Mouse (Mus musculus): ENCODE results near the gene Hist1h2be. TPM values are rescaled to one million over a fixed set of nuclear protein-coding genes. Genes with fewer than 3 reads are reported as not detected.

Hist1h2be gene
- polyA plus RNA-seq, 1 experiment from 2014 or later = 4.4 TPM

DNA sequence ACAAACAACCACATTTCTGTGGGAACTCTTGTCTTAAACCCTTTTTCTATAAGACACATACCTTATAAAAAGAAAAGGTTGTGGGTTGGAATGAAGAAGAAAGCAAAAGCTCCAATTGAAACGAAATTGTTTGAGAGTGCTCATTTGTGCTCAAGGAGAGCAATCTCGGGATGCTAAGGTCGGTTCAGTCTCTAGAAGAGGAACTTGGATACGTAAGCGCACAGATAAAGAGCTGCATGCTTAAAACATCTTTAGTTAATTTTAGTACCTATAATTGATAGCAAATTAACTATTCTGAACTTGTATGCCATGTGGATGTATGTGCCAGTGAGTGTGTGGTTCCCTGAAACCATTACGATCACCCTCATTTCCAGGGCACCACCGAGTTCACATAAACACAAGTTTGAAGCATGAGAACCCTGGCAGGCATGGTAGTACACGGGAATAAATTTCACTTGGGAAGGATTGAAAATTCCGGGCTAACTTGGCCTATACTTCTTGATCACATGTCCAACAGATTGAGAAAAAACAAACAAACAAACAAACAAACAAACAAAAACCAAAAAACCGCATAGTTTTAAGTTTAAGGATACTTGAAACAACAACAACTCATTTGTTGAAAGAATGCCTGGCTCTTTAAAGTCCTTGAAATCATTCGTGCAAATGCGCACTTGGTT lies 730 bp downstream of the Hist1h2be start:
- Histone ChIP-seq H3K27ac (ENCODE audit: low read depth, low read length) (peak overlapping the region; percentile 100), H3K4me2 (peak overlapping the region; percentile 96), H3K4me1 (replicated peaks; ENCODE audit: control insufficient read depth, insufficient read depth, low read length) (peaks cover 11% of the 10 kb centered on the region; the same call in 1 of the 2 replicates), H3K27me3 (replicated peaks; ENCODE audit: control insufficient read depth, insufficient read depth, low read length) (no peaks in the 10 kb centered on the region), H3K9ac (ENCODE audit: low read depth, low read length) (peak overlapping the region; percentile 98), H3K36me3 (ENCODE audit: control insufficient read depth, insufficient read depth, low read length) (no peaks in the 10 kb centered on the region), H3K4me3 (ENCODE audit: low read depth, low read length) (peak overlapping the region; percentile 68), H3K9me3 (ENCODE audit: control insufficient read depth, low read length) (no peaks in the 10 kb centered on the region)
- ATAC-seq (replicated peaks; ENCODE audit: low FRiP score) (no peak), DNase-seq (ENCODE audit: low spot score) (no peak)
- 41% methylated on average over 12 of the region's 12 CpGs for WGBS

DNA sequence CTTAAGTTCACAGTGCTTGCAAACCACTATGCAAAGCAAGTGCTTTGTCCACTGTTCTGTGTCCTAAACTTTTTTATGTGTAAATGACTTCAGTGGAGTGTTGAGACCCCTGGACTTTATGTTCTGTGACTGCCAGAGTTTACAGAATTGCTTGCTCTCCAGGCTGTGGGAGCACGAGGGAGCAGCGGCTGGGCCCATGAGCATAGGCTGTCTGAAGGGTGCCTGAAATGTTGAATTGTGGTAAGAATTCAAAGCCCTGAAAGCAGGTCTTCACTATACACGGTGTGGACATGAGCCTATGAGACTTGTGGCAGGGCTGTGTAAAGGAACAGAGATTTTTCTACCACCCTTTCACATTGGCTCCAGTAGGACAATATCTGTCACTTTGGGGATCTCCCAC lies 9.3 kb downstream of the Hist1h2be start:
- Histone ChIP-seq H3K36me3 (ENCODE audit: control insufficient read depth, insufficient read depth, low read length) (0 out of 2 replicates have a peak, but pooled peaks cover 3% of the 10 kb centered on the region), H3K9me3 (ENCODE audit: control insufficient read depth, low read length) (no peaks in the 10 kb centered on the region), H3K4me3 (ENCODE audit: low read depth, low read length) (no peak overlapping the region), H3K27me3 (replicated peaks; ENCODE audit: control insufficient read depth, insufficient read depth, low read length) (no peaks in the 10 kb centered on the region), H3K27ac (ENCODE audit: low read depth, low read length) (no peak overlapping the region), H3K4me2 (no peak overlapping the region), H3K4me1 (replicated peaks; ENCODE audit: control insufficient read depth, insufficient read depth, low read length) (peaks cover 8% of the 10 kb centered on the region; the same call in 1 of the 2 replicates), H3K9ac (ENCODE audit: low read depth, low read length) (no peak overlapping the region)
- ATAC-seq (replicated peaks; ENCODE audit: low FRiP score) (no peak), DNase-seq (ENCODE audit: low spot score) (no peak)
- WGBS = 83% methylated on average over 3 of the region's 3 CpGs

DNA sequence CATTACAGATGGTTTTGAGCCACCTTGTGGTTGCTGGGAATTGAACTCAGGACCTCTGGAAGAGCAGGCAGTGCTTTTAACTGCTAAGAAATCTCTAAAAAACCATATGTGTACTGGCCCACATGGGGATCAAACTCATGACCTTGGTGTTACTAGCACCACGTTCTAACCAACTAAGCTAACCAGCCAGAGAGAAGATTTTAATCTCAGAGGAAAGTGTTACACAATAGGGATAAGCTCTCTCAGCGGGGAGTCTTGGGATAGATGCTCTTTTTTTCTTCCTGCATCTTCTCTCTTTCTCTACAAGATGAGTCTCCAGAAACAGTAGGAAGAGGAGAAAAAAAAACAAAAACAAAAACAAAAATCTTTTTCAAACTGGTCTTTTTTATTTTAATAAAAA lies 10.5 kb downstream of the Hist1h2be start:
- no peak overlapping the region for H3K27ac ChIP-seq (ENCODE audit: low read depth, low read length)
- peaks cover 8% of the 10 kb centered on the region; the same call in 1 of the 2 replicates for H3K4me1 ChIP-seq (replicated peaks; ENCODE audit: control insufficient read depth, insufficient read depth, low read length)
- DNase-seq (ENCODE audit: low spot score) (no peak), ATAC-seq (replicated peaks; ENCODE audit: low FRiP score) (no peak)
- 0 out of 2 replicates have a peak, but pooled peaks cover 3% of the 10 kb centered on the region for H3K36me3 ChIP-seq (ENCODE audit: control insufficient read depth, insufficient read depth, low read length)
- H3K9ac ChIP-seq (ENCODE audit: low read depth, low read length) = no peak overlapping the region
- H3K9me3 ChIP-seq (ENCODE audit: control insufficient read depth, low read length) = no peaks in the 10 kb centered on the region
- no peaks in the 10 kb centered on the region for H3K27me3 ChIP-seq (replicated peaks; ENCODE audit: control insufficient read depth, insufficient read depth, low read length)
- no peak overlapping the region for H3K4me3 ChIP-seq (ENCODE audit: low read depth, low read length)
- no peak overlapping the region for H3K4me2 ChIP-seq
- 61% methylated on average over 2 of the region's 2 CpGs for whole genome bisulfite sequencing

DNA sequence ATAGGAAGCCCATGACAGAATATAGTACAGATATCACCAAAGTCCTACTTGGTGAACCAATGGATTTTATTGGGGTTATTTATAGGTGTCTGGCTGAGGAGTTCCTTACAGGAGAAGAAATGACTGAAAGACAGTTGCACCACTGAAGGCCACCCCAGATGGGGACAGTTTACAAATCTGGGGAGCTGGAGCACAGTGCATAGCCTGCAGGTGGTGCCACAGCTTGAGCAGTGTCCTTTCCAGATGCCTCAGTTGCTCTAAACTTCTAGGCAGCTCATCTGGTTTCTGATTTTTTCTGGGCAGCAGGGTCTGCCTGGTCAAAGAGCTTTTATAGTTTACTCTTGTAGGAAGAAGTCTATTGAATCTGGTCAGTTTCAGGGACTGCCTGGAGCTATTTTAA lies 11.1 kb downstream of the Hist1h2be start:
- Histone ChIP-seq H3K4me2 (no peak overlapping the region), H3K36me3 (ENCODE audit: control insufficient read depth, insufficient read depth, low read length) (0 out of 2 replicates have a peak, but pooled peaks cover 3% of the 10 kb centered on the region), H3K9ac (ENCODE audit: low read depth, low read length) (no peak overlapping the region), H3K9me3 (ENCODE audit: control insufficient read depth, low read length) (no peaks in the 10 kb centered on the region), H3K4me1 (replicated peaks; ENCODE audit: control insufficient read depth, insufficient read depth, low read length) (peaks cover 8% of the 10 kb centered on the region; the same call in 1 of the 2 replicates), H3K27ac (ENCODE audit: low read depth, low read length) (0 out of 2 replicates have a peak overlapping the region, but pooled peaks have one; percentile 41), H3K4me3 (ENCODE audit: low read depth, low read length) (no peak overlapping the region), H3K27me3 (replicated peaks; ENCODE audit: control insufficient read depth, insufficient read depth, low read length) (no peaks in the 10 kb centered on the region)
- ATAC-seq (replicated peaks; ENCODE audit: low FRiP score) = no peak
- no peak for DNase-seq (ENCODE audit: low spot score)

DNA sequence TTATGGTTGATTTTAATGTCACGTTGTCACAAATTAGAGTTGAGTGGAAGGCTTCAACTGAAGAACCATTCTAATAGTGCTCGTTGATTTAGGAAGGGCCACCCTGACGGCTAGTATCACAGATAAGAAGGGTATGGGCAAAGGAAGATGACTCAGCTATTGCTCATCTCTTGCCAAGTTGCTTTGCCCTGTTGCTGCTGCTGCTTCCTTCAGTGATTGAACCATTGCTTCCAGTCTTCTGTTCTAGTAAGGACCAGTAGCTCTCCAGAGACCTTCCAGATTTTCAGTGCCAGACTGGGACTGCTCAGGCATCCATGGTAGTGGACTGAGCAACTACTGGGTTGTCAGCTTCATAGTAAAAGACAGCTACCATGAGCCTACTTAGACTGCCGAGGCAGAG lies 11.7 kb downstream of the Hist1h2be start:
- Histone ChIP-seq H3K4me2 (no peak overlapping the region), H3K27ac (ENCODE audit: low read depth, low read length) (no peak overlapping the region), H3K4me3 (ENCODE audit: low read depth, low read length) (no peak overlapping the region), H3K9me3 (ENCODE audit: control insufficient read depth, low read length) (no peaks in the 10 kb centered on the region), H3K27me3 (replicated peaks; ENCODE audit: control insufficient read depth, insufficient read depth, low read length) (no peaks in the 10 kb centered on the region), H3K36me3 (ENCODE audit: control insufficient read depth, insufficient read depth, low read length) (0 out of 2 replicates have a peak, but pooled peaks cover 3% of the 10 kb centered on the region), H3K9ac (ENCODE audit: low read depth, low read length) (no peak overlapping the region), H3K4me1 (replicated peaks; ENCODE audit: control insufficient read depth, insufficient read depth, low read length) (peaks cover 8% of the 10 kb centered on the region; the same call in 1 of the 2 replicates)
- DNase-seq (ENCODE audit: low spot score) = no peak
- peak; percentile 73 for ATAC-seq (replicated peaks; ENCODE audit: low FRiP score)
- WGBS = 49% methylated on average over 4 of the region's 4 CpGs

DNA sequence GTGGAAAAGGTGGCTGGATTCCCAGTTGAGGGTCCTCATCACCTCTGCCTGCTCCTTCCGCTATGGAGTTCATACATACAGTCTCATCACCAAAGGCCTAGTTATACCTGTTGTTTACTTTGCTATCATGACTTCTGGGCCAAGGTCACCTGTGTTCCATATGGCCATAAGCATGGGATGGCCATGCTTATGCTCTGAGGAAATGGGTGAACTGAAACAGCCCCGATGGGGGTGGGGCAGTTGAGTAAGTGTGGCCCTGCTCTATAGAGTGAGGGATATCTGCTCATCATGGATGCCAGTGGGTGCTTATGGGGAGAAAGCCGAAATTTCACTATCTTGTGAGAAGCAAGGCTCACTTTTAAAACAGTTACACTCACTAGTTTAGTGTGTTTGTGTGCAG lies 15.9 kb downstream of the Hist1h2be start:
- 83% methylated on average over 3 of the region's 3 CpGs for WGBS
- DNase-seq (ENCODE audit: low spot score) (no peak), ATAC-seq (replicated peaks; ENCODE audit: low FRiP score) (no peak)
- Histone ChIP-seq H3K4me3 (ENCODE audit: low read depth, low read length) (no peak overlapping the region), H3K27me3 (replicated peaks; ENCODE audit: control insufficient read depth, insufficient read depth, low read length) (no peaks in the 10 kb centered on the region), H3K9ac (ENCODE audit: low read depth, low read length) (no peak overlapping the region), H3K9me3 (ENCODE audit: control insufficient read depth, low read length) (no peaks in the 10 kb centered on the region), H3K36me3 (ENCODE audit: control insufficient read depth, insufficient read depth, low read length) (no peaks in the 10 kb centered on the region), H3K27ac (ENCODE audit: low read depth, low read length) (no peak overlapping the region), H3K4me1 (replicated peaks; ENCODE audit: control insufficient read depth, insufficient read depth, low read length) (peaks cover 7% of the 10 kb centered on the region; the same call in 1 of the 2 replicates), H3K4me2 (no peak overlapping the region)

DNA sequence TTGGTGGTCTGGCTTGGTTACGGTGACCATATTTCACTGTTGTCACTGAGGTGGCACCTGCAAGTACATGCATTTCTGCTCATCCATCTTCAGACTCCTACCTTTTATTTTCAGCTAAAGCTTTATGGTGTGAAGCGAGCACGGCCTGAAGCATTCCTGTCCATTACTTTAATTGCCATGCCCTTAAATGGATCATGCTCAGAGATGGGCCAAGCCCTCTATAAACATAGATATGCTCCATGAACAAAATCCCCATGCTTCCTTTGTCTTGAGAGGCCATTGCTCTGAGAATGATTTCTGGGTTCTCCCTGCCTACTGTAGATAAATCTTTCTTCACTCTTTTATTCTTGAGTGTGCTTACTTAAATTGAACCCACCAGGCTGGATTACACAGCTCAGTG lies 16.5 kb downstream of the Hist1h2be start:
- no peaks in the 10 kb centered on the region for H3K36me3 ChIP-seq (ENCODE audit: control insufficient read depth, insufficient read depth, low read length)
- ATAC-seq (replicated peaks; ENCODE audit: low FRiP score) = no peak
- no peaks in the 10 kb centered on the region for H3K9me3 ChIP-seq (ENCODE audit: control insufficient read depth, low read length)
- H3K9ac ChIP-seq (ENCODE audit: low read depth, low read length) = no peak overlapping the region
- no peak overlapping the region for H3K4me3 ChIP-seq (ENCODE audit: low read depth, low read length)
- WGBS = 86% methylated on average over 3 of the region's 3 CpGs
- no peaks in the 10 kb centered on the region for H3K27me3 ChIP-seq (replicated peaks; ENCODE audit: control insufficient read depth, insufficient read depth, low read length)
- no peak for DNase-seq (ENCODE audit: low spot score)
- H3K4me2 ChIP-seq = no peak overlapping the region
- no peak overlapping the region for H3K27ac ChIP-seq (ENCODE audit: low read depth, low read length)
- H3K4me1 ChIP-seq (replicated peaks; ENCODE audit: control insufficient read depth, insufficient read depth, low read length) = peaks cover 2% of the 10 kb centered on the region; the same call in 1 of the 2 replicates

DNA sequence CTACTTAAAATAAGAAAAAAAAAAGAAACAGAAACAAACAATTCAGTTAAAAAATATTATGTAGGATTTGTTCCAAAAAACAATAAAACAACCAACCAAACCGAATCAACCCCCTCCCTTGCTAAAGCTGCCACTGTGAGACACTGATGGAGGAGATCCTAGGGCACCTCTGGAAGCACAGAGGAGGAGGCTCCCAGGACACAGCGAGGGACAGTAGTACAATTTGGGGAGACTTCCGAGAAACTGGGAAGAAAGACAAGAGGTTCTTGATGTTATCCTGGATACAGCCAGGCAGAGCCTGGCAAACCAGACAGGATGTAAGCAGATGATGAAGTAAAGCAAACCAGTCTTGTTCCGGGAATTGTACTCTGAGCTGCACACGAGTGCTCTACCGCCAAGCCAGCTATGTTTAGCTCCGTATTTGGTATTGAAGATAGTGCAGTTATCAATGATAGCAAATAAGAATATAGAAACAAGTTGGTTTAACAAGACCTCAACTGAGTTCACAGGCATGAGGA lies 17.7 kb downstream of the Hist1h2be start:
- Histone ChIP-seq H3K9me3 (ENCODE audit: control insufficient read depth, low read length) (no peaks in the 10 kb centered on the region), H3K4me2 (no peak overlapping the region), H3K27me3 (replicated peaks; ENCODE audit: control insufficient read depth, insufficient read depth, low read length) (no peaks in the 10 kb centered on the region), H3K36me3 (ENCODE audit: control insufficient read depth, insufficient read depth, low read length) (no peaks in the 10 kb centered on the region), H3K4me3 (ENCODE audit: low read depth, low read length) (no peak overlapping the region), H3K4me1 (replicated peaks; ENCODE audit: control insufficient read depth, insufficient read depth, low read length) (no peaks in the 10 kb centered on the region), H3K27ac (ENCODE audit: low read depth, low read length) (no peak overlapping the region), H3K9ac (ENCODE audit: low read depth, low read length) (no peak overlapping the region)
- no peak for DNase-seq (ENCODE audit: low spot score)
- no peak for ATAC-seq (replicated peaks; ENCODE audit: low FRiP score)
- 69% methylated on average over 7 of the region's 7 CpGs for WGBS

DNA sequence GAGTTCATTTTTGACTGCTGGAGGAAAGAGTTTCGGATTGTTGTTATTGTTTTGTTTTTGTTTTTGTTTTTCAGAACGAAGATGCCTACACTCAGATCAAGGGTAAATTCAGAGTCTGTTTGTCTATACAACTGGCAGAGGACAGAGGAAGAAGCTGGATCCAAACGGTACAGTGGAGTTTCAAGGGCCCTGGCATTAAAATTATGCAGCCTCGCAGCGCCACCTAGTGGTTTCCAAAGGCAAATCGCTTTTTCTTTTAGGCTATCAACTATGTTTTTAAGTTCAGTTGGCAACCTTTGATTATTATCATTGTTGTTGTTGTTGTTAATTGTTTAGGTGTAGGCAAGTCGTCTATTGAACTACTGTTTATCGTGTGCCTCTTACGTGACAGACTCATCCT lies 23.0 kb downstream of the Hist1h2be start:
- Histone ChIP-seq H3K36me3 (ENCODE audit: control insufficient read depth, insufficient read depth, low read length) (no peaks in the 10 kb centered on the region), H3K9me3 (ENCODE audit: control insufficient read depth, low read length) (no peaks in the 10 kb centered on the region), H3K9ac (ENCODE audit: low read depth, low read length) (no peak overlapping the region), H3K4me1 (replicated peaks; ENCODE audit: control insufficient read depth, insufficient read depth, low read length) (peaks cover 27% of the 10 kb centered on the region), H3K4me2 (0 out of 2 replicates have a peak overlapping the region, but pooled peaks have one; percentile 4), H3K27me3 (replicated peaks; ENCODE audit: control insufficient read depth, insufficient read depth, low read length) (no peaks in the 10 kb centered on the region), H3K4me3 (ENCODE audit: low read depth, low read length) (no peak overlapping the region), H3K27ac (ENCODE audit: low read depth, low read length) (no peak overlapping the region)
- ATAC-seq (replicated peaks; ENCODE audit: low FRiP score) (no peak; the same call in 1 of the 2 replicates), DNase-seq (ENCODE audit: low spot score) (peak; percentile 64)
- WGBS = 8% methylated on average over 9 of the region's 9 CpGs

Data from liver, embryonic 11.5 days (tissue).